Mouse (Mus musculus): ENCODE results near the gene 4933427I04Rik. TPM values are rescaled to one million over a fixed set of nuclear protein-coding genes. Genes with fewer than 3 reads are reported as not detected.

The 4933427I04Rik gene
- polyA plus RNA-seq, 1 experiment = not detected

DNA sequence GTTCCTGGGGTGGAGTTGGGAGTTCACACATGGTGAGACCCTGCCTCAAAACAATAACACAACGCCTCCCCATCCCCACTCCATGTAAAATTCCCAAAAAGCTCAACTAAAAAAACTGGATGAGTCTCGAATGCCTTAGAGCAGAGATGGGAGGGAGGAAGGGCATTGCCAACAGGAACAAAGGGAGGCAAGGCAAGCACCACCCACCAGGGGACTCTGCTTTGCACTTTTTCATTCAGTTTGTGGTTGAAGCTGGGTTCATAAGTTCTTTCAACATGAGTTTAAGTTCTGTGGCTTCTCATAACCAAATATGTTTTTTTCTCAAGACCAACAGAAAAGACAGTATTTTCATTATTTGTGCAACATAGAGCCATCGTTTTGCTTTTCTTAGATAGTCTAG is 44.0 kb downstream of the 4933427I04Rik start:
- Histone ChIP-seq H3K36me3 (ENCODE audit: control insufficient read depth, insufficient read depth) (peaks cover 3% of the 10 kb centered on the region), H3K79me2 (ENCODE audit: control insufficient read depth, insufficient read depth) (peaks cover 32% of the 10 kb centered on the region), H3K4me3 (no peak overlapping the region), H3K27me3 (ENCODE audit: control insufficient read depth, insufficient read depth, insufficient read length) (no peaks in the 10 kb centered on the region), H3ac (ENCODE audit: control insufficient read depth, insufficient read length) (no peak overlapping the region), H3K4me2 (ENCODE audit: low read depth) (peak overlapping the region; percentile 92)
- no peak for TF ChIP-seq REST (IDR thresholded peaks at IDR 0.05; ENCODE audit: insufficient read depth, insufficient read length)
- TF ChIP-seq POLR2AphosphoS2 (IDR thresholded peaks at IDR 0.05; ENCODE audit: insufficient read length, low read depth) = no peak
- no peak for TF ChIP-seq POLR2A (IDR thresholded peaks at IDR 0.05; ENCODE audit: insufficient read length, low read depth)

- peak within 1 kb of the TSS; percentile 64 for H3K4me3 ChIP-seq
- TF ChIP-seq MYOD1 (IDR thresholded peaks at IDR 0.05; ENCODE audit: control insufficient read depth in 1 of 3, insufficient read length in 2 of 3, low read depth in 2 of 3) (no peak), POLR2A (IDR thresholded peaks at IDR 0.05; ENCODE audit: insufficient read length, low read depth) (peak; percentile 87), POLR2AphosphoS2 (IDR thresholded peaks at IDR 0.05; ENCODE audit: insufficient read length, low read depth) (peak; percentile 82), REST (IDR thresholded peaks at IDR 0.05; ENCODE audit: insufficient read depth, insufficient read length) (no peak), MYOG (IDR thresholded peaks at IDR 0.05; ENCODE audit: control insufficient read depth in 1 of 3, insufficient read depth in 1 of 3, insufficient read length in 2 of 3, low read depth in 2 of 3) (peak in 1 of 3 experiments; percentile 3), SRF (IDR thresholded peaks at IDR 0.05; ENCODE audit: control insufficient read depth, insufficient read length, low read depth) (no peak), MAX (IDR thresholded peaks at IDR 0.05; ENCODE audit: low read depth) (no peak), CEBPB (IDR thresholded peaks at IDR 0.05; ENCODE audit: insufficient read depth, poor library complexity, severe bottlenecking) (no peak)
- H3K36me3 ChIP-seq (ENCODE audit: control insufficient read depth, insufficient read depth) = peaks cover 13% of the 10 kb centered on the region
- H3K27me3 ChIP-seq (ENCODE audit: control insufficient read depth, insufficient read depth, insufficient read length) = no peaks in the 10 kb centered on the region
- peak within 1 kb of the TSS; percentile 32 for H3ac ChIP-seq (ENCODE audit: control insufficient read depth, insufficient read length)
- peak within 1 kb of the TSS; percentile 92 for H3K4me2 ChIP-seq (ENCODE audit: low read depth)
- peaks cover 43% of the 10 kb centered on the region for H3K79me2 ChIP-seq (ENCODE audit: control insufficient read depth, insufficient read depth)
Observed at GRCm38 (mm10) chr4:123904333-123905125, 45.0 kb downstream of the 4933427I04Rik start, which contains the start of gene Mycbp. Gene Mycbp, plus strand, starts transcription at chr4:123904832.

DNA sequence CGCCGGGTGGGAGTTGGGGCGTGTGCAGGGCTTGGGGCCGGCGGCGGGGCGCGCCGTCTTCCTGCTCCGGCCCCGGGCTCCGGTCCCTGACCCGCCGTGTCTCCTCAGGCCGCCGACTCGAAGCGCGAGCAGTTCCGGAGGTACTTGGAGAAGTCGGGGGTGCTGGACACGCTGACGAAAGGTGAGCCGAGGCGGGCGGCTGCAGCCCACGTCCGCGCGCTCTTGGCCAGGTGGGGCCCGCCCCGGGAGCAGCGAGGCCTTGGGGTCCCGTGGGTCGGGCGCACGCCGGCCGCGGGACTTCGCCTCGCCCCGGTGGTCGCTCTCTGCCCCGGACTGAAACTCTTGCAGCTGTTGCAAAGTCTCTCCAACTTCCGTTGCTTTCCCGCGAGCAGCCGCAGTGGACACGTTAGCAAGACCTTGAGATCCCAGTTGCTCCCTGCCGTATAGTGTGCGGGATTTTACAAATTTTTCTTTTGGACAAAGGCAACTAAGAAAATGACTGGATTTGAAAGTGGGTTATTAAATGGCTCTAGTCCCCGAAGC is 45.7 kb downstream of the 4933427I04Rik start:
- TF ChIP-seq POLR2AphosphoS2 (IDR thresholded peaks at IDR 0.05; ENCODE audit: insufficient read length, low read depth) = no peak
- no peak for TF ChIP-seq REST (IDR thresholded peaks at IDR 0.05; ENCODE audit: insufficient read depth, insufficient read length)
- peak in 1 of 3 experiments; percentile 70 for TF ChIP-seq MYOG (IDR thresholded peaks at IDR 0.05; ENCODE audit: control insufficient read depth in 1 of 3, insufficient read depth in 1 of 3, insufficient read length in 2 of 3, low read depth in 2 of 3)
- no peak for TF ChIP-seq CEBPB (IDR thresholded peaks at IDR 0.05; ENCODE audit: insufficient read depth, poor library complexity, severe bottlenecking)
- TF ChIP-seq POLR2A (IDR thresholded peaks at IDR 0.05; ENCODE audit: insufficient read length, low read depth) = no peak
- TF ChIP-seq TCF12 (IDR thresholded peaks at IDR 0.05; ENCODE audit: insufficient read depth, poor library complexity, severe bottlenecking) = no peak
- peak in 2 of 3 experiments; percentile 58 to 74 for TF ChIP-seq MYOD1 (IDR thresholded peaks at IDR 0.05; ENCODE audit: control insufficient read depth in 1 of 3, insufficient read length in 2 of 3, low read depth in 2 of 3)
- TF ChIP-seq MAX (IDR thresholded peaks at IDR 0.05; ENCODE audit: low read depth) = no peak

GRCm38 (mm10) chr4:123911503-123911902 is 52.0 kb downstream of the 4933427I04Rik start:
- TF ChIP-seq USF1 (IDR thresholded peaks at IDR 0.05; ENCODE audit: low read depth) (no peak), E2F4 (IDR thresholded peaks at IDR 0.05; ENCODE audit: insufficient read depth) (no peak), MYOD1 (IDR thresholded peaks at IDR 0.05; ENCODE audit: control insufficient read depth in 1 of 3, insufficient read length in 2 of 3, low read depth in 2 of 3) (no peak), CEBPB (IDR thresholded peaks at IDR 0.05; ENCODE audit: insufficient read depth, poor library complexity, severe bottlenecking) (no peak), TCF12 (IDR thresholded peaks at IDR 0.05; ENCODE audit: insufficient read depth, poor library complexity, severe bottlenecking) (no peak), TCF3 (IDR thresholded peaks at IDR 0.05; ENCODE audit: insufficient read length, low read depth) (no peak), MAX (IDR thresholded peaks at IDR 0.05; ENCODE audit: low read depth) (no peak), MYOG (IDR thresholded peaks at IDR 0.05; ENCODE audit: control insufficient read depth in 1 of 3, insufficient read depth in 1 of 3, insufficient read length in 2 of 3, low read depth in 2 of 3) (no peak), REST (IDR thresholded peaks at IDR 0.05; ENCODE audit: insufficient read depth, insufficient read length) (no peak), SRF (IDR thresholded peaks at IDR 0.05; ENCODE audit: control insufficient read depth, insufficient read length, low read depth) (no peak), POLR2AphosphoS2 (IDR thresholded peaks at IDR 0.05; ENCODE audit: insufficient read length, low read depth) (no peak), POLR2A (IDR thresholded peaks at IDR 0.05; ENCODE audit: insufficient read length, low read depth) (no peak)
- Histone ChIP-seq H3K4me3 (no peak overlapping the region), H3K4me2 (ENCODE audit: low read depth) (no peak overlapping the region), H3K27me3 (ENCODE audit: control insufficient read depth, insufficient read depth, insufficient read length) (no peaks in the 10 kb centered on the region), H3ac (ENCODE audit: control insufficient read depth, insufficient read length) (no peak overlapping the region), H3K79me2 (ENCODE audit: control insufficient read depth, insufficient read depth) (peaks cover 96% of the 10 kb centered on the region), H3K36me3 (ENCODE audit: control insufficient read depth, insufficient read depth) (peaks cover 45% of the 10 kb centered on the region)

More for the DNA sequence above, 45.7 kb downstream of the 4933427I04Rik start:
- H3K4me3 ChIP-seq = peak overlapping the region; percentile 64
- peaks cover 50% of the 10 kb centered on the region for H3K79me2 ChIP-seq (ENCODE audit: control insufficient read depth, insufficient read depth)
- H3K27me3 ChIP-seq (ENCODE audit: control insufficient read depth, insufficient read depth, insufficient read length) = no peaks in the 10 kb centered on the region
- H3ac ChIP-seq (ENCODE audit: control insufficient read depth, insufficient read length) = peak overlapping the region; percentile 32
- H3K4me2 ChIP-seq (ENCODE audit: low read depth) = peak overlapping the region; percentile 62
- peaks cover 13% of the 10 kb centered on the region for H3K36me3 ChIP-seq (ENCODE audit: control insufficient read depth, insufficient read depth)

Measured in myocyte (in vitro differentiated cells).